Mouse (Mus musculus): ENCODE data around the gene Fat2.

- no peak for TF ChIP-seq EP300 (IDR thresholded peaks at IDR 0.05; ENCODE audit: low read depth)
- peak; percentile 100 for TF ChIP-seq CTCF (IDR thresholded peaks at IDR 0.05; ENCODE audit: low read depth)
Measured at GRCm38 (mm10) chr11:55204159-55204596, 132.2 kb downstream of the Fat2 start, which contains the start of gene Slc36a1.

Data from liver, postnatal 0 days (tissue).